Mouse (Mus musculus): ENCODE results near the gene Ear6. TPM values are rescaled to one million over a fixed set of nuclear protein-coding genes. Genes with fewer than 3 reads are reported as not detected.
"Not testable (repeated sequence)": the region's sequence is repeated elsewhere in the genome, so short reads cannot be mapped to it uniquely, and the experiment has no call there.

Ear6 gene
- polyA plus RNA-seq, 1 experiment from 2014 or later = not detected

DNA sequence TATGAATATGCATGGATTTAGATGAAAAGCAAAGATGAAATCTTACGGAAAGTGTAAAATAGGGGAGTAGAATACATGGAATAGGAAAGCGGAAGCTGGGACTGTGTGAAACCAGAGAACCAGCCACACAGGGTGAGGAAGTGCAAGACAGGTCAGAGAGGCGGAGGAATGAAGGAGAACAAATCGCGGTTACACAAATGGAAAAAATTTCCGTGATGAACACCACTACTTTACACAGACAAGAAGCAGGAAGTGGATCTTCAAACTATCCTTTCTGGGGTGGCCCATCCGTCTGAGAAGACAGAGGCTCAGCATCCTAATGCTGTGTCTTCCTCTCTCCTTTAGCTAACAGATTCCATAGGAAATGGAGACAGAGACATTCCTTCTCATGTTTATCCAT, 1.8 kb downstream of the Ear6 start:
- not testable (repeated sequence) for H3K27ac ChIP-seq (ENCODE audit: low read depth, low read length); H3K36me3 ChIP-seq (ENCODE audit: control insufficient read depth, insufficient read depth, low read length); H3K9ac ChIP-seq (ENCODE audit: low read length); H3K4me3 ChIP-seq (ENCODE audit: low read depth, low read length); H3K4me1 ChIP-seq (ENCODE audit: control insufficient read depth, insufficient read depth, low read length); H3K9me3 ChIP-seq (ENCODE audit: control insufficient read depth, low read length); H3K27me3 ChIP-seq (ENCODE audit: control insufficient read depth, insufficient read depth, low read length); DNase-seq (ENCODE audit: low spot score, missing footprints); ATAC-seq (ENCODE audit: low FRiP score); H3K4me2 ChIP-seq
- WGBS = 84% methylated on average over 7 of the region's 7 CpGs

GRCm38 (mm10) chr14:51863603-51864002, 10.1 kb downstream of the Ear6 start:
- not testable (repeated sequence) for H3K4me3 ChIP-seq (ENCODE audit: low read depth, low read length); H3K9ac ChIP-seq (ENCODE audit: low read length); H3K27ac ChIP-seq (ENCODE audit: low read depth, low read length); H3K27me3 ChIP-seq (ENCODE audit: control insufficient read depth, insufficient read depth, low read length); H3K9me3 ChIP-seq (ENCODE audit: control insufficient read depth, low read length); DNase-seq (ENCODE audit: low spot score, missing footprints); H3K4me1 ChIP-seq (ENCODE audit: control insufficient read depth, insufficient read depth, low read length); H3K4me2 ChIP-seq; ATAC-seq (ENCODE audit: low FRiP score); H3K36me3 ChIP-seq (ENCODE audit: control insufficient read depth, insufficient read depth, low read length)
- 17% methylated on average over 1 of the region's 1 CpGs for WGBS

GRCm38 (mm10) chr14:51870756-51871155, 17.3 kb downstream of the Ear6 start:
- ATAC-seq (ENCODE audit: low FRiP score) (no peak), DNase-seq (ENCODE audit: low spot score, missing footprints) (no peak)
- H3K4me3 ChIP-seq (ENCODE audit: low read depth, low read length) = no peak overlapping the region
- H3K4me2 ChIP-seq = no peak overlapping the region
- H3K36me3 ChIP-seq (ENCODE audit: control insufficient read depth, insufficient read depth, low read length) = no peaks in the 10 kb centered on the region
- no peak overlapping the region for H3K9ac ChIP-seq (ENCODE audit: low read length)
- H3K4me1 ChIP-seq (ENCODE audit: control insufficient read depth, insufficient read depth, low read length) = no peaks in the 10 kb centered on the region
- no peak overlapping the region for H3K27ac ChIP-seq (ENCODE audit: low read depth, low read length)
- no peaks in the 10 kb centered on the region for H3K9me3 ChIP-seq (ENCODE audit: control insufficient read depth, low read length)
- no peaks in the 10 kb centered on the region for H3K27me3 ChIP-seq (ENCODE audit: control insufficient read depth, insufficient read depth, low read length)
- 80% methylated on average over 2 of the region's 2 CpGs for WGBS

GRCm38 (mm10) chr14:51871741-51872140, 18.2 kb downstream of the Ear6 start:
- Histone ChIP-seq H3K9me3 (ENCODE audit: control insufficient read depth, low read length) (no peaks in the 10 kb centered on the region), H3K27ac (ENCODE audit: low read depth, low read length) (no peak overlapping the region), H3K4me1 (ENCODE audit: control insufficient read depth, insufficient read depth, low read length) (no peaks in the 10 kb centered on the region), H3K36me3 (ENCODE audit: control insufficient read depth, insufficient read depth, low read length) (no peaks in the 10 kb centered on the region), H3K4me2 (no peak overlapping the region), H3K27me3 (ENCODE audit: control insufficient read depth, insufficient read depth, low read length) (no peaks in the 10 kb centered on the region), H3K9ac (ENCODE audit: low read length) (no peak overlapping the region), H3K4me3 (ENCODE audit: low read depth, low read length) (no peak overlapping the region)
- ATAC-seq (ENCODE audit: low FRiP score) = no peak
- 78% methylated on average over 9 of the region's 9 CpGs for WGBS
- DNase-seq (ENCODE audit: low spot score, missing footprints) = no peak

- no peak overlapping the region for H3K4me2 ChIP-seq
- no peak overlapping the region for H3K27ac ChIP-seq (ENCODE audit: low read depth, low read length)
- H3K9ac ChIP-seq (ENCODE audit: low read length) = no peak overlapping the region
- WGBS = 85% methylated on average over 3 of the region's 3 CpGs
- H3K27me3 ChIP-seq (ENCODE audit: control insufficient read depth, insufficient read depth, low read length) = no peaks in the 10 kb centered on the region
- H3K4me1 ChIP-seq (ENCODE audit: control insufficient read depth, insufficient read depth, low read length) = no peaks in the 10 kb centered on the region
- DNase-seq (ENCODE audit: low spot score, missing footprints) = peak; percentile 14
- no peaks in the 10 kb centered on the region for H3K36me3 ChIP-seq (ENCODE audit: control insufficient read depth, insufficient read depth, low read length)
- no peak overlapping the region for H3K4me3 ChIP-seq (ENCODE audit: low read depth, low read length)
- no peak for ATAC-seq (ENCODE audit: low FRiP score)
- no peaks in the 10 kb centered on the region for H3K9me3 ChIP-seq (ENCODE audit: control insufficient read depth, low read length)
Measured at GRCm38 (mm10) chr14:51877517-51877916, 24.0 kb downstream of the Ear6 start.

- peak; percentile 93 for DNase-seq (ENCODE audit: low spot score, missing footprints)
- H3K9me3 ChIP-seq (ENCODE audit: control insufficient read depth, low read length) = no peaks in the 10 kb centered on the region
- 4% methylated on average over 4 of the region's 4 CpGs for WGBS
- peak overlapping the region; percentile 74 for H3K4me3 ChIP-seq (ENCODE audit: low read depth, low read length)
- H3K36me3 ChIP-seq (ENCODE audit: control insufficient read depth, insufficient read depth, low read length) = peaks cover 8% of the 10 kb centered on the region
- H3K4me2 ChIP-seq = peak overlapping the region; percentile 92
- peaks cover 10% of the 10 kb centered on the region for H3K4me1 ChIP-seq (ENCODE audit: control insufficient read depth, insufficient read depth, low read length)
- H3K9ac ChIP-seq (ENCODE audit: low read length) = peak overlapping the region; percentile 68; the same call in 1 of the 2 replicates
- no peaks in the 10 kb centered on the region for H3K27me3 ChIP-seq (ENCODE audit: control insufficient read depth, insufficient read depth, low read length)
- peak overlapping the region; percentile 75; the same call in 1 of the 2 replicates for H3K27ac ChIP-seq (ENCODE audit: low read depth, low read length)
- peak; percentile 43 for ATAC-seq (ENCODE audit: low FRiP score)
Measured at GRCm38 (mm10) chr14:51883527-51884030, 30.1 kb downstream of the Ear6 start.

DNA sequence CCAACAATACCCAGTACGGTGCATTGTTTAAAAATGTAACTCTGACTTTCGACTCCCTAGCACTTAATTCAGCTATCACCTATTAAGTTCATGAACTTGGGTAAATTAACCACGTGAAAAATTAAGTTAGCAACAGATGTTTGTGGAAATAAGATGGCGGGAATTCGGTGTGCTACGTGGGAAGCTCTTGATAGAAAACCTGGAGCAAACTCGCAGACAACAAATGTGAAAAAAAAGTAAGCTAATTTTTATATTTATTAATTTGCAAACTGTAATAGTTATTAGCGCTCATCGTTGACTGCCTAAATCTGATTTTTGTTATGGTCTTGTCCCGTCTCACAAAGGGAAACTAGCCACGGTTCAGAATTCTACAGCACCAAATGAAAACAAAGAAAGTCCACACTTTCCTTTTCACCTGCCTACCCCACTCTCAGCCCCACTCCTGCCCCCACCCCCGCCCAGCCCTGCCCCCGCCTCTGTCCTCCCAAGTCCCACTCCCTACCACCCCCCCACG, 30.6 kb downstream of the Ear6 start:
- H3K4me2 ChIP-seq = peak overlapping the region; percentile 92
- peak overlapping the region; percentile 75 for H3K27ac ChIP-seq (ENCODE audit: low read depth, low read length)
- H3K9me3 ChIP-seq (ENCODE audit: control insufficient read depth, low read length) = no peaks in the 10 kb centered on the region
- no peak; the same call in none of the 2 replicates for ATAC-seq (ENCODE audit: low FRiP score)
- WGBS = 3% methylated on average over 14 of the region's 14 CpGs
- peak; percentile 92 for DNase-seq (ENCODE audit: low spot score, missing footprints)
- H3K36me3 ChIP-seq (ENCODE audit: control insufficient read depth, insufficient read depth, low read length) = peaks cover 9% of the 10 kb centered on the region
- peak overlapping the region; percentile 68 for H3K9ac ChIP-seq (ENCODE audit: low read length)
- H3K4me3 ChIP-seq (ENCODE audit: low read depth, low read length) = peak overlapping the region; percentile 74
- H3K4me1 ChIP-seq (ENCODE audit: control insufficient read depth, insufficient read depth, low read length) = peaks cover 10% of the 10 kb centered on the region
- H3K27me3 ChIP-seq (ENCODE audit: control insufficient read depth, insufficient read depth, low read length) = no peaks in the 10 kb centered on the region

DNA sequence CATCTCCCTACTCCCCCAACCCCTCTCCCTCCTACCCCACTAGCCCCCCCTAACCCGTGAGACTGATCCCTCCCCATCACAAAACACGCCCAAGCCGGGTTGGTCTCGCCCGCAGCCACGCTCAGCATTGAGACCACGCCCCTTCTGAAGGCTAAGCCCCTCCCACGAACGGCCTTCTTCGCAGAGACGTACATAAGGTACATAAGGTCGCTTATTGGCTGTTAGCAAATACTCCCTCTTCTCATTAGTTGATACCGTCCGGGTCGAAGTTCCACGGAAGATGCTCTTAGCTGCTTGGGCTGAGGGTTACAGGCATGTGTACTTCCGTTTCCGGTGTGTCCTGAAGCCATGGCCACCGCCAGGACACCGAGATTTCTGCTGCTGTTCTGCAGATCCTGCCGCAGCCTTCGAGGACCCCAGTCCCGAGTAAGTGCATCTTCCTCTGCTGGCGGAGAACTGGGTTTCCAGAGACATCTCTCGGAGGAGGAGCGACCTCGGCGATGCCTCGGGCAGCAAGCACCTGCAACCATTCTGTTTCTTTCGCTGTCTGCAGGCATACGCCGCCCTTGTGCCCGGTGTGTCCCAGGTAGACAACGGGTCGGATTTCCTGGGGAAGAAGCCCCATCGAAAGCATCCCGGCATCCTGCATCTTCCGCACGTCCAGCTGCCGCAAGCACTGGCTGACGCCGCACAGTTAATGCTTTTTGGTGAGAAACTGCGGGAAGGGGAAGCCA, 31.3 kb downstream of the Ear6 start, which contains the start of gene Mettl17:
TSS of gene Mettl17 (plus strand) at position 245 of the 734 bp plus-strand sequence.
- Histone ChIP-seq H3K4me3 (ENCODE audit: low read depth, low read length) (peak within 1 kb of the TSS; percentile 74), H3K27ac (ENCODE audit: low read depth, low read length) (peak within 1 kb of the TSS; percentile 75), H3K27me3 (ENCODE audit: control insufficient read depth, insufficient read depth, low read length) (no peaks in the 10 kb centered on the region), H3K9ac (ENCODE audit: low read length) (peak within 1 kb of the TSS; percentile 68), H3K4me2 (peak within 1 kb of the TSS; percentile 92), H3K9me3 (ENCODE audit: control insufficient read depth, low read length) (no peaks in the 10 kb centered on the region), H3K36me3 (ENCODE audit: control insufficient read depth, insufficient read depth, low read length) (peaks cover 15% of the 10 kb centered on the region), H3K4me1 (ENCODE audit: control insufficient read depth, insufficient read depth, low read length) (peaks cover 10% of the 10 kb centered on the region)
- ATAC-seq (ENCODE audit: low FRiP score) (peak; percentile 96), DNase-seq (ENCODE audit: low spot score, missing footprints) (peak; percentile 99)
- under 1% methylated on average over 43 of the region's 43 CpGs for WGBS

DNA sequence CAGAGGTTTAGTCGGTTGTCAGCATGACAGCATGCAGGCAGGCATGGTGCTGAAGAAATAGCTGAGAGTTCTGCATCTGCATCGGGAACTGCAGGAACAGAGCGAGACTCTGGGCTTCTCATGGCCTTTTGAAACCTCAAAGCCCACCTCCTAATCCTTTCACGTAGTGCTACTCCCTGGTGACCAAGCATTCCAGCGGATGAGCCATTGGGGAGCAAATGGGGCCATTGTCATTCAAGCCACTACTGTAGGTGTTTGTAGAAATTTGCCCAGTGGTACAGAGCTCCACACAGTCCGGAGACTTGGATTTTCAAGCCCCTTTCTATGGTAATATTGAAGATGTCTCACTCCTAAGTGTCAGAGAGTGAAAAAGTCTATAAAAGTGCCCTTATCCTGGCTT, 32.6 kb downstream of the Ear6 start:
- Histone ChIP-seq H3K4me3 (ENCODE audit: low read depth, low read length) (peak overlapping the region; percentile 74; the same call in 1 of the 2 replicates), H3K4me2 (peak overlapping the region; percentile 92; the same call in 1 of the 2 replicates), H3K27me3 (ENCODE audit: control insufficient read depth, insufficient read depth, low read length) (no peaks in the 10 kb centered on the region), H3K27ac (ENCODE audit: low read depth, low read length) (no peak overlapping the region), H3K4me1 (ENCODE audit: control insufficient read depth, insufficient read depth, low read length) (peaks cover 10% of the 10 kb centered on the region), H3K36me3 (ENCODE audit: control insufficient read depth, insufficient read depth, low read length) (peaks cover 19% of the 10 kb centered on the region), H3K9ac (ENCODE audit: low read length) (no peak overlapping the region), H3K9me3 (ENCODE audit: control insufficient read depth, low read length) (no peaks in the 10 kb centered on the region)
- WGBS = 48% methylated on average over 6 of the region's 6 CpGs
- no peak for ATAC-seq (ENCODE audit: low FRiP score)
- no peak for DNase-seq (ENCODE audit: low spot score, missing footprints)

All from midbrain, embryonic 11.5 days (tissue).